Mouse (Mus musculus): ENCODE results near the gene St3gal2.
"Not testable (repeated sequence)": the region's sequence is repeated elsewhere in the genome, so short reads cannot be mapped to it uniquely, and the experiment has no call there.

Gene St3gal2

DNA sequence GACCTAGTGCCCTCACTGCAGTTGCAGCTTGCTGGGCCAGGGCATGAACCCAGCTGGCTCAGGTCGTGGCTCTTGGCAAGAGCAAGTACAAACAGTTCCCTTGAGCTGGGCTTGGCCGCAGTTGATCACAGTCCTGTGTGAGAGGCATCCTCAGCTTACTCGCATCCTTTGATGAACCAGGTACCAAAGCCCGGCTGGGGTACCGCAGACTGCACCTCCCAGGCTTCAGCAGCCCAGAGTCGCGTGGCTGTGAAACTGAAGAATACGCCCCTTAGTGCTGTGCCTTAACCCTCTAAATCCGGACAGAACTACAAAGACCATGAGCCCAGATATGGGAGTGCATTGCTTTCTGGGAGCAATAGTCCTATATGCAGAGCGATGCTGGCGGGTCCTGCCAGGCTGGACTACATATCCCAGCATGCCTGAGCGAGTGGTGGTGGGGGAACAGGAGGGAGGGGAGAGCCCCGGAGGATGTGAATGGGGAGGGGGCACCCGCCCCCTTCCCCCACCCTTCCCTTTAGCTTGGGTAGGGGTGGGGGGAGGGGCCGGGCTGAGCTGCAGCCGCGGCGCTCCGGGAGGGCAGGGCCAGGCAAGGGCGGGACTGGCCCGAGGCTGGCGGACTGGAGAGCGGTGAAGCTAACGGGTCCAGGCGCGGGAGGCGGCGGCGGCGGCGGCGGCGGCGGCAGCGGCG lies at the start of gene St3gal2:
TSS of gene St3gal2 (plus strand) at position 582 of the 691 bp plus-strand sequence.
- DNase-seq (ENCODE audit: low spot score in 2 of 2): peak; percentile 89 to 94

DNA sequence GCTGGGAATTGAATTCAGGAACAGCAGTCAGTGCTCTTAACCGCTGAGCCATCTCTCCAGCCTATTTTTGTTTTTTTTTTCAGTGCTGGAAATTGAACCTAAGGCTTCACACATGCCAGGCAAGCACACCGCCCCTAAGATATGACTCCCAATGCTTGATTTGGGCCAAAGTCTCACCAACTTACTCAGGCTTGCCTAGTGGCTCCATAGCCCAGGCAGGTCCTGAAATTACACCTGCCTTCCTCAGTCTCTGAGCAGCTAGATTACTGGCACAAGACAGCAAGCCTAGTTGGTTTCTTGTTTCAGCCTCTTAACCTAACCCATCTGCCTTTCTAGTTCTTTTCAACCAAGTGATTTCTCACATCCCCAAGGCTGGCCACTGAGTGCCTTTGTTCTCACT lies 49.2 kb upstream of the St3gal2 start:
- DNase-seq (ENCODE audit: low spot score in 2 of 2): no peak

DNA sequence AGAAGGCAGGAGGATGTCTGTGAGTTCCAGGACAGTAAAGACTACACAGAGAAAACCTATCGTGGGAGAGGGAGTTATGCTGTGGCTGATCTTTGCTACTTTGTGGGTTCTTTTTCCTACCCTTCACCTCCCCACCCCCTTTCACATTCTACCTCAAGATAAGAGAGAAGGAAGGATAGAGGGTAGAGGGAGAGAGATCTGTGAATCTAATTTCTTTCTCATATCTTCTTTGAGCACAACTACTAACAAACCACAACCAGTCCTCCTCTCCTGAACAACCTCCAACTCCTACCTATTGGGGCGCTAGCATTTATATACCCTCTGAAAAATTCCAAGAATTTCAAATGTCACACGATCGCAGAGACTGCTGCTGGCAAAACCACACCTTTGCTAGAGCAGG lies 41.9 kb upstream of the St3gal2 start:
- DNase-seq (ENCODE audit: low spot score in 2 of 2): no peak

DNA sequence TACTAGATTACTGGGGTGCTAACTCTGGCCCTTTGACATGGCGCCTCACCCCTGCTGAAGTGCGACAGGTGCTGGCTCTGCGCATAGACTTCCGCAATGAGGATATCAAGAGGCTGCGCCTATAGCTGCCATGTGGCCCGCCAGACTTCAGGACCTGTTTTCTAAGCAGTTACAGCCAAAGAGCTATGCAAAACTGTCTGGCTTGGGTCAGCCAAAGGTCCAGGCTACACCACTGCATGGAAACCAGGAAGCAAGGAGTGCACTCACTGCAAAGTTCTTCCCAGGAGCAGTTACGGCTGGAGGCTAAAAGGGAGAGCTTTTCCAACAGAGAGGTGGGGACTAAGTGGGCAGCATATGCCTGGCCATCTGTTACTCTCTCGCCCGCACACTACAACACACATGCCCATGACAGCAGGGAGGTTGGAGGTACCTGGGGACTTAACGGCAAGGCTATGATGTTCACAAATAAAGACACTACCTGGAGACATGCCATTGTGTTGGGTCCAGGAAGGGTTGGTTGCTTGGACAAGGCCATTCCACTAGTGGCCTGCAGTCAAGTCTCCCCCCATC lies 37.9 kb upstream of the St3gal2 start:
- peak; percentile 25 to 36 for DNase-seq (ENCODE audit: low spot score in 2 of 2)

DNA sequence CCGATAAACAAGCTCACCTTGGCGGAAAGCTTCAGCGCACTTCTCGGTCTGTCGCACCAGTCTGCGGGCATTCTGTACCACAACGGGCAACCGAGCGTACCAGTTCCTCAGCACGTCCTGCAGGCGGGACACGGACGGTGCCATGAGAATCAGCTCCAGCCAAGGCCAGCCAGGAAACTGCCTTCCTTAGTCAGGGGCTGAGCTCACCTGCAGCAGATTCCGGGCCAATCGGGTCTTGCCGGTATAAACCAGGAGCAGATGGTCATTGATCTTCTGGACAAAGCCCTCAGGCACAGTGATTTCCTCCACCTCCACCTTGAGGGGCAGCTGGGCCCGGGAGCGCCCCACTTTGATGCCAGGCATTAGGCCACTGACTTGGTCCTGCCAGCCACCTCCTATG lies 35.9 kb upstream of the St3gal2 start:
- DNase-seq (ENCODE audit: low spot score in 2 of 2): no peak

DNA sequence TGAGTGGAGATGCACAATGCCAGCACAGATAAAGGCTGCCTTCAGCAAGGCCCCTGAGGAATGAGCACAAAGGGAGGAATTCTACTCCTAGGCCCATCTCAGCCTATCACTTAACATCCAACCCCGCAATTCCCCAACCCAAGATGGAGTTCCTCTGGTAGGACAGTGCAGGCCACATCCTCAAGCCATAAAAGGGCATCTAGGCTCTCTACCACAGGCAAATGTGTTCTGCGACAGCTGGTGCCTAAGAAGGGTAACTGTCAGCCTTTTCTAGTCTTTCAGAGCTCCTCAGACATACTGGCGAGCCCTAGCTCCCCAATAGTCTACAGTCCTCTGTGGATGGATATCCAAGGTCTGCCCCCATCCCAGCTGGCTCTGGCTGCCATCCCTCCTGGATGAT lies 33.1 kb upstream of the St3gal2 start:
- DNase-seq (ENCODE audit: low spot score in 2 of 2): no peak

DNA sequence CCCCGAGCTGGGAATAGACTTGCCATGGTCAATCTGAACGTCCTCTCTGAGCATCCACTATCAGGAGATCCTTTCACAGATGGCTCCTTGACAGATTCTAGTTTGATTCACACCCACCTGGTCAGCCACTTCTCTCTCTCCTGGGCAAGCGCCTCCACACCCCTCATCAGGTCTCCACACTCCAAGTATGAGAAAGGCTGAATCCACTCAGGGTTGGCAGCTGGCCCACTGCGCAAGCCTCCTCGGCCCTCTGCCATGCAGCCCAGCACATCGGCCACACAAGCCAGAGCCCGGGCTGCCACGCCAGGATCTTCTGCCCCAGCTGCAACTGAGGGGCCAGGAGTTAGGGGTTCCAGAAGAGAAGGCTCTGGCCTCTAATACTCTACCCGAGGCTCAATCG lies 32.2 kb upstream of the St3gal2 start:
- DNase-seq (ENCODE audit: low spot score in 2 of 2): no peak

DNA sequence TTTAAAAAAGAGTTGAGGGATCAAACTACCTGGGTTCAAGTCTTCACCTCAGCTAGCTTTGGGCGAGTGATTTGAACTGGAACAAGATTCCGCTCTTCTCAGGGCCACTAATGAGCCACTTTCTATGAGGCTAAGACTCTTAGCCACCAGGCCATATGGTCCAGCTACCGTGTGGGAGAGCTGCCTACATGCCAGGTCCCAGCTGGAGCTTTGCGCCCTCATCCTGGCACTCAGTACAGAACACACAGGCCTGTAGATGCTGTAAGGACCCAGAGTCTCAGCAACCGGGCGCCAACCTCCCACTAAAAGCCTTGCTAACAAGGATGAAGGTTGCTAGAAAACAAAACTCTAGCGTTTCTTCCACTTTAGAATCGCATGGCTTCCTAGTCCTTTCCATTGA lies 31.3 kb upstream of the St3gal2 start:
- DNase-seq (ENCODE audit: low spot score in 2 of 2): no peak

DNA sequence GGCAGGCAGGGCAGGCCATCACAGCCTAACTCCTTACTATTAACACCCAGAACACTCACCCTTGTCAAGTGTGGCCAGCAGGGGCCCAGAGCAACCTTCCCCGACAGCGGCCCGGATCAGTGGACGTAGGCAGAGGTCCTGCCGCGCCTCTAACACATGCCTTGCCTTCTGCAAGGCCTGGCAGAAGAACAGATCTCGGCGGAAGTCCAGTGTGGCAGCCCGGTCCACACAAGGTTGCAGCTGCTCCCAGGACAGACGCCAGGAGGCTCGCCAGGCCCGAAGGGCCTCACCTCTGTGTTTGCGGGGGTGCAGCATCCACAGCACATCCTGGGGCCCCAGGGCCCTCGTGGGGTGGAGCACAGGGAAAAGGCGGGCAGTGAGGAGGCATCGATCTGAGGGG lies 30.9 kb upstream of the St3gal2 start:
- no peak for DNase-seq (ENCODE audit: low spot score in 2 of 2)

DNA sequence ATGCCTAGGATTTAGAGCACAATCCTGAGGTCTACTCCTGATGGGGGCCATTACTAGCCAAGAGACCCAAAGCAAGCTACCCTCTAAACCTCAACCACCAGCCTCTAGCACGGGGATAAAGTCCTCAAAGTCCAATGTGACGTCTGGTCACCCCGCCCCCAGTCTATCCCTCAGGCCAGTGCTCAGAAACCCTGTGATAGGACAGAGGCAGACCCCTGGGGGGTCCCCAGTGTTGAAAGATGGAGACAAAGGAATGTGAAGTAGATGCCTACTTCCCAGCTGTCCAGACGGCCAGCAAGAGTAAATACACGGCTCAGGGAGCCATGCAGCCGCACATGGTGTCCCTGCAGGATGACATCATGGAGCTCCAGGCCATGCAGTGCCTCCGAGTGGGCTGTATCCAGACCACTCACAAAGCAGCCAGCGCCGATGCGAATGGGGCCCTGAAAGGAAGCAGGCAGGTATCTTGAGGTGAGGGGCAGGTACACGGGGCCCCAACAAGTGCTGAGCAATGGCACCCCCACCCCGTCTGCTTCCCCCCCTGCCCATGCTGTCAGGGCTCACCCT lies 29.7 kb upstream of the St3gal2 start:
- no peak for DNase-seq (ENCODE audit: low spot score in 2 of 2)

DNA sequence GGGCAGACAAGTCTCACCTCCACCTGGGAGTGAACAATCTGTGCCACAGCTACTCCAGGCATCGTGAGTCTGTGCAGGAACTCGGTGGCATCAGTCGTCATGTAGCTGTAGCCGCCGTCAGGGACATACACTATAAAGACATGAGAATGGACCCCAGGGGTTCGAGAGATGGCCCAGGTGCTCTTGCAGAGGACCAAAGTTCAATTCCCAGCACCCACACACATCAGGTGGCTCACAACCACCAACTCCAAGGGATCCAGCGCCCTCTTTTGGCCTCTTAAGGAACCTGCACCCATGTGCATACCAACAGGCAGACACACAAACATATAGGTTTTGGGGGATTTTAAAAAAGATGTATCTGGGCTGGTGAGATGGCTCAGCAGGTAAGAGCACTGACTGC lies 27.7 kb upstream of the St3gal2 start:
- no peak for DNase-seq (ENCODE audit: low spot score in 2 of 2)

DNA sequence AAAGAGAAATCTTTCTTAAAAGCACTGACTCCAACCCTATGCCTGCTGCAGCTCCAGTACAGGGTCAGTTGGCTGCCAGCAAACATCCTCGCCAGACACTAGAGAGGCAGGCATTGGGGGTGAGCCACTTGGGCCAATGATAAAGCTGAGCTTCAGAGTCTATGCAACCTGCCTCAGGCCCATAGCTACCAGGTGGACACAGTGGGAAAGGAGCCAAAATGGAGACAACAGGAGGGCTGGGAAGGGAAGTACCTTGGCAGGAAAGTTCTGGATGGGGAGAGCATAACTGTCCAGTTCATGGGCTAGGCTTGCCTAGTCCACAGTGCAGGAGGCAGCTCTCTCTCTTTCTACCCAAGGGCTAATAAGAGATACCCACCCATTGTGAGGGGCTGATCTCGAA lies 26.8 kb upstream of the St3gal2 start:
- no peak for DNase-seq (ENCODE audit: low spot score in 2 of 2)

DNA sequence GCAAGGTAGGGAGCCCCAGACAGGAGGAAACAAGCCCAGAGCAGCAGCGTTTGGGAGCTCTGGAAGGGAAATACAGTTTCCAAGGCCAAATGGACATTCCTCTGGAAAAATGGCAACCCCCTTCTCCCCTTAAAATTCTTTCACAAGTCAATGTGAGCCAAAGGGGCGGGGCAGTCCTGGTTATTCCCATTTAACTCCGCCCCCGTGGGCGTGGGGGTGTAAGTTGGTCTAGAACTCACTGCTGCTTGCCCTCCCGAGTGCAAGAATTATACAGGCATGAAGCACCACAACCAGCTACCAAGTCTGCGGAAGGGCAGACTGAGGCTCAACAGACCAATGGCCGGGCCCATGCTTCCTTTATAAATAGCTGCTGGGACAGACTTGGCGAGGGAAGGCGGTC lies 24.9 kb upstream of the St3gal2 start:
- DNase-seq (ENCODE audit: low spot score in 2 of 2): no peak

DNA sequence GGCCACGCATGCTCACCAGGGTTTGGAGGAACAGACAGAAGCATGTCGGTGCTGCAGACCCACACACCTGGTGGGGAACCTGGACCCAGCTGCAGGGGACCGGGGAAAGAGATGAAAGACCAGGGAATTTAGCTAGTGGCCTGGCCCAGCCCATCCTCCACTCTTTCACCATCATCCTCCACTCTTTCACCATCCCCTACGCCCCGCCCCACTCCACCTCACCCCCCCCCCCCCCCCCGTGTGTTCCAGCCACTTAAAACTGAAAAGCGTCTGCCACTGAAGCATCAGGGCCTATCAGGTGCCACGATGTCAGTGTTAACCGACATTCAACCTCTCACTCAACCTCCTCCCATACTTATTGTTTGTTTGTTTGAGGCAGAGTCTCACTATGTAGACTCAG lies 24.5 kb upstream of the St3gal2 start:
- no peak for DNase-seq (ENCODE audit: low spot score in 2 of 2)

DNA sequence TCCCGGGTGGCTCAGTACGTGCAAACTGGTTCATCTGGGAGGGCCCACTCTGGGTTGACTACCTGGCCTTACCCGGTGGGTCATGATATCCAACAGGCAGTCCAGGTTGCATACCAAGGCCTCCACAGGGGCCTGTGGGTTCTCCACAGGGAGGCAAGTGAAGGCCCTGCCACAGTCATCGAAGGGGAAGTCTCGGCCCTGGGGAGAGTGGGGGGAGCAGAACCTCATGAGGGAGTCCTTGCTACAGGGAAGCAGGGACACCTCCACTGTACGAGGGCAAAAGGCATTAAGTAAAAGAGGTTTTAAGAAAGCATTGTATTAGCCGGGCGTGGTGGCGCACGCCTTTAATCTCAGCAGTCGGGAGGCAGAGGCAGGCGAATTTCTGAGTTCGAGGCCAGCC lies 23.9 kb upstream of the St3gal2 start:
- DNase-seq (ENCODE audit: low spot score in 2 of 2): no peak

DNA sequence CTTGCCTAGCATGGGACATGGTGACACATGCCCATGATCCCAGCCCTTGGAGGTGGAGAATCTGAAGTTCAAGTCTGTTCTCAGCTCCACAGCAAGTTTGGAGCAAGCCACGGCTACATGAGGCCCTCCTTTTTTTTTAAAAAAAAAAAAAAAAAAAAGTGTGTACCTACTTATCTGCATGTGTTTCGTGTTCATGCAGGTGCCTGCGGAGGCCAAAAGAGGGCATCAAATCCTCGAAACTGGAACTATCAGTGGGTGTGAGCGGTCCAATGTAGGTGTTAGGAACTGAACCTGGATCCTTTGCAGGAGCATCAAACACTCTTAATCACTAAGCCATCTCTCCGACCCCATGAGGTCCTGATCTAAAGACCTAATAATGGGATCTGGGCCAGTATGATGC lies 22.2 kb upstream of the St3gal2 start:
- no peak for DNase-seq (ENCODE audit: low spot score in 2 of 2)

DNA sequence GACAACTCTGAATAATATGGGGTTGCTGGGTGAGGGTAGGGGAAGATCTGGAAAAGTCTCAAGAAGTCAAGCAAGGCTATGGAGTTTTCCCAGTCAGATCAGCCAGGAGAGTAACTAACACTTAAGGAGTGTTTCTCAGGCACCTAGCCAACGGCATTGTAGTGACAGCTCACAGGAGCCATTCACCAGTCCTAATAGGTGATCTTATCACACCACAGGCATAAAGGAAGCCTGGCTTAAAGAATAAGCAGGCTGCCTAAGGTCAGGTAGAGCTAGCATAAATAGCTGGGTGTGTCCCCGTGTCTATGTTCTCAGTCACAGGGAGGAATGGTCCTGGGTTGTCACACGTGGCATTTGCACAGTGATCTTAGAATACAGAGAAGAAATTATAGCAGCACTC lies 18.7 kb upstream of the St3gal2 start:
- no peak for DNase-seq (ENCODE audit: low spot score in 2 of 2)

DNA sequence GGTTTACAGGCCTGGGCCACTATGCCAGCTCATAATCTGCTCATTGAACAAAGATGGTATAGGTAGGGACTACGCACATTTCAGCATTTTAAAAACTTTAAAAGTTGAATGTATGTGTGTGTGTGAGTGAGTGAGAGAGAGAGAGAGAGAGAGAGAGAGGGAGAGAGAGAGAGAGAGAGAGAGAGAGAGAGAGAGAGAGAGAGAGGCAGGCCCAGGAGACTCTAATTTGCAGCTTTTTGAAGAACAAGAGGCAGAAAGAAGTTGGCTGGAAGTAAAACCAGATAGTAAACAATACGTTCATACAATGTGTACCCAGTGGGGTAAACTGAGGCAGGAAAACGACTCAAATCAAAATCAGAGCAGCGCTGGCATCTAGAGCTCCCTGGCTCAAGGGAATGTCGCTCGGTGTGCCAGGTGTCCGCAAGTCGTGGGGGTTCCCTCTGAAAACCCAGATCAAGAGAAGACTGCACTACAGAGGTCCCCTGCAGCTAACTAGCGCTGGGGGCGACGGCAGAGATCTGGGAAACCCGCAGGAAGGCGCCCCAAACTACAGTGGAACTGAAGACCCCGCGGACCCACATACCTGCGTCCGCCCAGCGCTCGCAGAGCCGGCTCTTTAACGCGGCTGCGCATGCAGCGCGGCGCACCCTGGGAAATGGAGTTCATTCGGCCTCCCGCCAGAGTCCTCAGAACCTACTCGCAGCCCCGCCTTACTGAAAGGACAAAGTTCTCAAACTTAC lies 17.7 kb upstream of the St3gal2 start, which contains the start of gene Fuk:
TSS of gene Fuk (minus strand) at position 650 of the 740 bp plus-strand sequence.
- DNase-seq (ENCODE audit: low spot score in 2 of 2): peak; percentile 74 to 75

DNA sequence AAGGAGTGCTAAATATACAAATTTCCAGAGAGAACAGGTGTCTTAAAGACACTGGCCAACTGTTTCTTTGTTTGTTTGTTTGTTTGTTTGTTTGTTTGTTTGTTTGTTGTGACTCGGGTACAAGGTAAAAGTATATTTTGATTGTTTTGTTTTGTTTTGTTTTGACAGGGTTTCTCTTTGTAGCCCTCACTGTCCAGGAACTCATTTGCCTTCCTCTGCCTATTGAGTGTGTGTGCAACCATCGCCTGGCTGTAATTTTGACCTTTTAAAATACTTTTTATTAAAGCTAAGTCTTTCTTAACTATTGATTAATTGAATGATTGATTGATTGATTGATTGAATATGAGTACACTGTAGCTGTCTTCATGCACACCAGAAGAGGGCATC lies 17.1 kb upstream of the St3gal2 start:
- DNase-seq (ENCODE audit: low spot score in 2 of 2): no peak

DNA sequence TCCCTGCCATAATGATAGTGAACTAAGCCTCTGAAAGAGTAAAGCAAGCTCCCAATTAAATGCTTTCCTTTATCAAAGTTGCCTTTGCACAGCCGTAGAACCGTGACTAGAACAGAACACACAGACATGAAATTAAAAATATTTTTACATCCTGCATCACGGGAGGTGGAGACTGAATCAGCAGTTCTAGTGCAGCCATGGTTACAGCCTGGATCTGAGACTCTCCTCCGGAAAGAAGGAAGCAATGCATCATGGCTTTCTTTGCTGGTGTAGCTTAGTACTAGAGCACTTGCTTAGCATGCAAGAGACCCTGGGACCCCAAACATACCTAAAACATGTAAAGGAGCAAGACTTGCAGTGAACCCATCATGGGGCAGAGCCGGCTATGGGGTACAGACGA lies 14.3 kb upstream of the St3gal2 start:
- DNase-seq (ENCODE audit: low spot score in 2 of 2): no peak

DNA sequence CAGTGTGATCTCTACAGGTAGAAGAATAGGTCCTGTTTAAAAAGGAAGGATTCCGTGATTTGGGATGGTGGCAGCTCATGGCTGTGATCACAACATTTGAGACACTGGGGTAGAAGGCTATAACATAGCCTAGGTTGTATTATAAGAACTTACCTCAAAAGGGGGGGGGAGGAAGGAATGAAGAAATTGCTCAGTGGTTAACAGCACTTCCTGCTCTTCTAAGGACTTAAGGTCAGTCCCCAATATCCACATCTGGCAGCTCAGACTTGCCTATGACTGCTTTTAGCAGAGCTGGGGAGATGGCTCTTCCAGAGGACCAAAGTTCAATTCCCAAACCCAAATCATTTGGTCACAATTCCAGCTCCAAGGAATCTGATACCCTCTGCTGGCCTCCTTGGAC lies 13.0 kb upstream of the St3gal2 start:
- no peak for DNase-seq (ENCODE audit: low spot score in 2 of 2)

DNA sequence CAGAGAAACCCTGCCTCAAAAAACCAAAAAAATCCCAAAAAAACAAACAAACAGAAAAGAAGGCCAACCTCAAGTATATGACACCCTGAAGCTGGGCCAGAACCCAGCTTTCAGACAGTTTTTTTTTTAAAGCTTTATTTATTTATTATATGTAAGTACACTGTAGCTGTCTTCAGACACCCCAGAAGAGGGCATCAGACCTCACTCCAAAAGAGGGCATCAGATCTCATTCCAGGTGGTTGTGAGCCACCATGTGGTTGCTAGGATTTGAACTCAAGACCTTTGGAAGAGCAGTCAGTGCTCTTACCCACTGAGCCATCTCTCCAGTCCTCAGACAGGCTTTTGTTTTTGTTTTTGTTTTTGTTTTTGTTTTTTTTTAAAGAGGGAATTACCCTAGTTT lies 9.9 kb upstream of the St3gal2 start:
- not testable (repeated sequence) for DNase-seq (ENCODE audit: low spot score in 2 of 2)

All from right cerebral cortex, postnatal 36 days (tissue).